Mouse (Mus musculus) testis, postnatal 14 days (tissue): ENCODE measurements around the gene Hsbp1.

Source experiments
- DNase-seq: peaks from one replicate; pipeline ENCODE4 v3.0.0; 2021; ENCODE audit warnings: low spot score

Gene Hsbp1

DNA sequence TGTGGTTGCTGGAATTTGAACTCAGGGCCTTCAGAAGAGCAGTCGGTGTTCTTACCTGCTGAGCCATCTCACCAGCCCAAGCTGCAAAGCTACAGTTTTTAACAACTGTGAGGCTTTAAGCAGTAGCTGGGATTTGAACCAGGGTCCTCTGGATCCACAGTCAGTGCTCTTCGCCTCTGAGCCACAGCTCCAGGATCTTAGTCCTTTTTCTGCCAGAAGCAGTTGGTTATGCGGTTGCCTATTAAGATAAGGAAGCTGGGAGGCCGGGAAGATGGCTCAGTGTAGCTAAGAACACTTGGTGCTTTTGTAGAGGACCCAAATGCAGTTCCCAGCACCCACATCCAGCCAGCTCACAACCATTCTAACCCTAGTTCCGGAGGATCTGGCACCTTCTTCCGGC is 42.7 kb downstream of the Hsbp1 start:
- DNase-seq: no peak

DNA sequence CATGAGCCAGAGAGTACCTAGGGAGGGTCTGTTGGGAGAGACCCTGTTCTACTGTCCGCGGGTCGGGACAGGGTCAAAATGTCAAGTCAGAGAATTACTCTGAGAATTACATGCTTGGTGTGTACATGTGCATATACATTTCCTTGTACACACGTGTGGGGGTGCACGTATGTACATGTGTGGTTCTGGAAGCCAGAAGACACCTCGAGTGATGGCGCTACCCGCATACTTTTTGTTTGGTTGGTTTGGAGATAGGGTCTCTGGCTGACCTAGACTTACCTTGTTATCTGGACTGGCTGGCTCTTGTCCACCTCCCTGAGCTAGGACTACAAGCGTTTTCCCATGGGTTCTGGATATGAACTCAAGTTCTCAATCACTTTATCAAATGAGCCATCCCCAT is 49.8 kb downstream of the Hsbp1 start:
- no peak for DNase-seq

DNA sequence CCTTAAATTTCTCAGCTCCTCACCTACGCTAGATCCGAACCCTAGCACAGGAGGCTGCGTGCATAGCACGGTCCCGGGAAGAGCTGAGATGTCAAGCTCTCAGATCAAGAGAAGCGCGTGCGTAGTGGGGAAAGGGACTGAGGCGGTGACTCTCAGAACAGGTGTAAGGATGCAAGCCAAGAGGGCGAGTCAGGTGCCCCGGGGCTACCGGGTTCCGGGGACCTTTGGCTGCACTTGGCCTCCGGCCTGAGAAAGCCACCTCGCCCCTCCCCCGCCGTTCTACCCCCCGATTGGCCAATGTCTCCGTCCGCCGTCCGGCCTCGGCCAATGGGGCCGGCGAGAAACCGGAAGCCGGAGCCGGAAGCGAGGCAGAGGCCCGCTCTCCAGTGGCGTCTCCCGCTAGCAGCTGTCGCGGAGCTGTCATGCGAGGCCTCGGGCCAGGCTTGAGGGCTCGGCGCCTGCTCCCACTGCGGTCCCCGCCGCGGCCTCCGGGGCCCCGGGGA is 50.3 kb downstream of the Hsbp1 start, which contains the start of gene Mlycd:
TSS of gene Mlycd (plus strand) at position 355 of the 503 bp plus-strand sequence.
- peak; percentile 93 for DNase-seq

DNA sequence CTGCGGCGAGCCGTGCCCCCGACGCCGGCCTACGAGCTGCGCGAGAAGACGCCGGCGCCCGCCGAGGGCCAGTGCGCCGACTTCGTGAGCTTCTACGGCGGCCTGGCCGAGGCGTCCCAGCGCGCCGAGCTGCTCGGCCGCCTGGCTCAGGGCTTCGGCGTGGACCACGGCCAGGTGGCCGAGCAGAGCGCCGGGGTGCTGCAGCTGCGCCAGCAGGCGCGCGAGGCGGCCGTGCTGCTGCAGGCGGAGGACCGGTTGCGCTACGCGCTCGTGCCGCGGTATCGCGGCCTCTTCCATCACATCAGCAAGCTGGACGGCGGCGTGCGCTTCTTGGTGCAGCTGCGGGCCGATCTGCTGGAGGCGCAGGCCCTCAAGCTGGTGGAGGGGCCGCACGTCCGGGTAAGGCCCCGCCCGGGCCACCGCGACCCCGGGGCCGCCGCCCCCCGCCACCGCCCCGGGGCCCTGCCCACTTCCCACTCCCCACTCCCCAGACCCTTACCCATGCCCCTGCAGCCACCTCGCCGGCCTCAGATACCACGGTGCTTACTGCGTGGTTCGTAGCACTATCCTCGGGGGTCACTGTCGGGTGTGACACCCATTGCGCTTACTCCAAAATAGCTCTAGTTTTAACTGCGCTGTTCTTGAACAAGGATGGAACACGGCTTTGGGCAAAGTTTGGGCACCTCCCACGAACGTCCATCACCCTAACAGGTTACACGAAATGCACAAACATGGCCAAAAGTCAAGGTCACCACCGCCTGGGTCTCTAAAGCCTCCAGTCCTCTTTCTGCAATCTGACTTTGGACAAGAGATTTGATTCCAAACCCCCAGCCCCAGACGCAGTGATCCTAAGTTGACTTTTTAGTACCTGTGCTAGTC is 51.0 kb downstream of the Hsbp1 start:
- DNase-seq: peak; percentile 48
